Mouse (Mus musculus): ENCODE data around the gene Sema3g. TPM values are rescaled to one million over a fixed set of nuclear protein-coding genes. Genes with fewer than 3 reads are reported as not detected.

The Sema3g gene
- polyA plus RNA-seq, 1 experiment, result 38.8 TPM

DNA sequence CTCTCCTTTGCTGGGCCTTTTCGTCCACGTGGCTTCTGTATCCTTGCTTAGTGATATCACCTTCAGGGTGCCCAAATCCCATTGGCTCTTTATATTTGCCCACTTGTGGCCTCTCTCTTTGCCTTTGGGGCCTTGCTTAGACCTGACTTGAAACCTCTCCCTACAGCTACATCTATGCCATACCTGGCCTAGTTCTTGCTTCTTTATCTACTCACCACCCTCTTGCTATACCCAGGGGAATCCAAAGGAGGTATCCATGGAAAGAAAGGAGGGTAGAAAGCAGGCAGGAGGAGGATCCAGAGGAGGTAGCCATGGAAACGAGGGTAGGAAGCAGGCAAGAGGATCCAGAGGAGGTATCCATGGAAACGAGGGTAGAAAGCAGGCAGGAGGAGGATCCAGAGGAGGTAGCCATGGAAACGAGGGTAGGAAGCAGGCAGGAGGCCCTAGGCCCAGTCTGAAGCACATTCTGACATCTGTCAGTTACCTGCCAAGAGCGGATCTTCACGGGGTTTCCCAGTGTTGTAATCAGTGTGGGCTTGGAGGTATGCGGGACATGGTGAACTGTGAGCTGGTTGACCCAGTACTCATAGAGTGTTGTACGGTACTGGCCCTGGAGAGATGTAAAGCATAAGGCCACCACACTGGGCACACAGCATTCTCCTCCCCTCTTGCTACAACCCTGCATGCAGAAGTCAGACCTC lies 50.8 kb downstream of the Sema3g start:
- Histone ChIP-seq H3K27ac (ENCODE audit: insufficient read depth, low read depth, low read length) (no peak overlapping the region), H3K36me3 (ENCODE audit: control insufficient read depth, insufficient read depth, low read length) (no peaks in the 10 kb centered on the region), H3K4me1 (ENCODE audit: control insufficient read depth, insufficient read depth, low read length) (no peaks in the 10 kb centered on the region), H3K27me3 (replicated peaks; ENCODE audit: control insufficient read depth, insufficient read depth, low read length) (no peaks in the 10 kb centered on the region), H3K4me3 (ENCODE audit: insufficient read depth, low read depth, low read length) (no peak overlapping the region)
- no peak for DNase-seq
- WGBS, result 83% methylated on average over 9 of the region's 9 CpGs
- TF ChIP-seq CTCF (conservative IDR thresholded peaks at IDR 0.05; ENCODE audit: insufficient read depth, insufficient read length, low read depth, low read length) (no peak), POLR2A (IDR thresholded peaks at IDR 0.05; ENCODE audit: low read depth, low read length) (no peak)

DNA sequence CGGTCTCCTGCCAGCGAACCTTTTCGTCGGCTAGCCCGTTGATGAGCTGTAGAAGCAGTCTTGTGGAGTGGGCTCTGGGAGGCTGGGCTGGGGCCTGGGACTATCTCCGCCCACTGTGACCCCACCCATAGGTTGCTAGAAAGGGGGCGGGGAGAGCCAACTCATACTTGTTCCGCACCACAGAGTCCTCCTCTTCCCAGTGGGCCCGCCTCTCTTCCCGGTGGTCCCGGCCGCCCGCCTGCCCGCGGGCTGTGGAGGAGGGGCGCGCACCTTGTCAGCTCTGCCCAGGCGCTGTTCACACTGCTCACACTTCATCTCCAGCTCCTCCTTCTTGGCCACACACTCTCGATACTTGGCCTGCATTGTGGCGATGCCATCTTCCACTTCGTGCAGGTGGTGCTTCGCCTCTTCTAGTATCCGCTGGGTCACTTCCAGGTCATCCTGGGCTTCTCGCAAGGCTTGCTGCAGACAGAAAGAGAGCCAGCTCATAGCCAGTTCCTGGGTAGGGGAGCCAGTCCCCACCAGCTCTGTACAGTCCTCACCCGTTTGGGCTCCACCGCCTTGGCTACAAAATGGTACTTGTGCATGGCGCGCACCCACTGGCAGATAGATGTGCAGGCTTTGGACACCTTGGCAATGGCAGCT lies 51.9 kb downstream of the Sema3g start:
- no peak overlapping the region for H3K4me3 ChIP-seq (ENCODE audit: insufficient read depth, low read depth, low read length)
- peak; percentile 11 for DNase-seq
- 16% methylated on average over 28 of the region's 28 CpGs for WGBS
- no peak overlapping the region for H3K27ac ChIP-seq (ENCODE audit: insufficient read depth, low read depth, low read length)
- no peaks in the 10 kb centered on the region for H3K36me3 ChIP-seq (ENCODE audit: control insufficient read depth, insufficient read depth, low read length)
- no peaks in the 10 kb centered on the region for H3K4me1 ChIP-seq (ENCODE audit: control insufficient read depth, insufficient read depth, low read length)
- no peaks in the 10 kb centered on the region for H3K27me3 ChIP-seq (replicated peaks; ENCODE audit: control insufficient read depth, insufficient read depth, low read length)
- TF ChIP-seq POLR2A (IDR thresholded peaks at IDR 0.05; ENCODE audit: low read depth, low read length), result no peak

DNA sequence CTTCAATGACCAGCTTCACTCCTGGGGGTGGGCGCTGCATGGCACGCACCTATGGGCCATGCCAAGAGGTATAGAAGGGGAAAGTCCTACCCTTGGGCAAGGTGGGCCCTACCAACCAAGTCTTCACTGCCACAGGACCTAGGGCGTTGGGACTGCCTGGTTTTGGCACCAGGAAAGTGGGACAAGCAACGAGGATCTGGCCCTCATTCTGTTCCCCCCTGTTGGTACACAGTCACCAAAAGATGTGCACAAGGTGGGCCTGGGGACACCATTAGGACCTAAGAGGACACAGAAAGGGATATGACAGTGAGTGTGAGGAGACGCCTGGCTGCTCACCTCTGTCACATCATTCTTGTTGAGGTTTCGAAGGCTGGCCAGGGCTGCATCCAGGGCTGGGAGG lies 53.5 kb downstream of the Sema3g start:
- 96% methylated on average over 6 of the region's 6 CpGs for WGBS
- TF ChIP-seq POLR2A (IDR thresholded peaks at IDR 0.05; ENCODE audit: low read depth, low read length) (no peak), CTCF (conservative IDR thresholded peaks at IDR 0.05; ENCODE audit: insufficient read depth, insufficient read length, low read depth, low read length) (no peak)
- no peaks in the 10 kb centered on the region for H3K36me3 ChIP-seq (ENCODE audit: control insufficient read depth, insufficient read depth, low read length)
- no peak overlapping the region for H3K27ac ChIP-seq (ENCODE audit: insufficient read depth, low read depth, low read length)
- no peaks in the 10 kb centered on the region for H3K4me1 ChIP-seq (ENCODE audit: control insufficient read depth, insufficient read depth, low read length)
- no peaks in the 10 kb centered on the region for H3K27me3 ChIP-seq (replicated peaks; ENCODE audit: control insufficient read depth, insufficient read depth, low read length)
- no peak for DNase-seq
- no peak overlapping the region for H3K4me3 ChIP-seq (ENCODE audit: insufficient read depth, low read depth, low read length)

DNA sequence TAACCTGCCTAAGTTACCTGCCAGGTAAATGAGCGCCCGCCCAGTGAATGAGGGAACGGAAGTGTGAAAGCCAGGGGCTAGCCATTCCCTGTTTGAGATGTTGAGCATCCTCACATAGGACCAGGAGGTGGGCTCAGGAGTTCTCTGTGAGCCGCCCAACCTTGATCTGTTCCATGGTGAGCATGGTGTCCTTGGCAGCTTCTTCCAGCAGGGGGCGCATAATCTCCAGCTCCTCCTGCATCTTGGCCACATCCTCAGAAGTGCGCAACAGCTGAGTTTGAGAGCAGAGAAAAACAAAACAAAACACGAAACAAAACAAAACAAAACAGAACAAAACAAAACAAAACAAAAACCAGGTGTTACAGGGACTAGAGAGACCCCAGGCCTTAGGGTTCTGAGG lies 54.5 kb downstream of the Sema3g start:
- 28% methylated on average over 7 of the region's 7 CpGs for WGBS

More for the DNA sequence above, 54.5 kb downstream of the Sema3g start:
- Histone ChIP-seq H3K27ac (ENCODE audit: insufficient read depth, low read depth, low read length) (no peak overlapping the region), H3K27me3 (replicated peaks; ENCODE audit: control insufficient read depth, insufficient read depth, low read length) (no peaks in the 10 kb centered on the region), H3K4me1 (ENCODE audit: control insufficient read depth, insufficient read depth, low read length) (no peaks in the 10 kb centered on the region), H3K36me3 (ENCODE audit: control insufficient read depth, insufficient read depth, low read length) (no peaks in the 10 kb centered on the region), H3K4me3 (ENCODE audit: insufficient read depth, low read depth, low read length) (no peak overlapping the region)
- TF ChIP-seq POLR2A (IDR thresholded peaks at IDR 0.05; ENCODE audit: low read depth, low read length) (no peak), CTCF (conservative IDR thresholded peaks at IDR 0.05; ENCODE audit: insufficient read depth, insufficient read length, low read depth, low read length) (peak; percentile 94)
- peak; percentile 77 for DNase-seq

Other genes with a start within 250 kb of the Sema3g start
- 14.9 and 17.6 TPM in 2 replicates for gene Glt8d1, start 216.5 kb upstream of the Sema3g start, polyA plus RNA-seq (2012; rRNA removed)
- 194 and 262 TPM in 2 replicates for gene Spcs1, start 216.2 kb upstream of the Sema3g start, polyA plus RNA-seq (2012; rRNA removed)
- gene Pbrm1, start 198.7 kb upstream of the Sema3g start, polyA plus RNA-seq (2012; rRNA removed), result 10.3 and 11.2 TPM in 2 replicates
- 10.1 and 14.3 TPM in 2 replicates for gene Gnl3, start 198.7 kb upstream of the Sema3g start, polyA plus RNA-seq (2012; rRNA removed)
- gene Smim4, start 88.9 kb upstream of the Sema3g start, polyA plus RNA-seq (2012; rRNA removed), result 128 and 158 TPM in 2 replicates
- gene Nt5dc2, start 86.8 kb upstream of the Sema3g start, polyA plus RNA-seq (2012; rRNA removed), result 56.2 and 62.4 TPM in 2 replicates
- gene Stab1, start 49.2 kb upstream of the Sema3g start, polyA plus RNA-seq (2012; rRNA removed), result 41.5 and 46.8 TPM in 2 replicates
- gene Tnnc1, start 9.5 kb upstream of the Sema3g start, polyA plus RNA-seq (2012; rRNA removed), result 2.1 and 9.1 TPM in 2 replicates
- gene Nisch, start 914 bp upstream of the Sema3g start, polyA plus RNA-seq (2012; rRNA removed), result 244 and 277 TPM in 2 replicates
- 7.3 and 7.5 TPM in 2 replicates for gene Phf7, start 33.5 kb downstream of the Sema3g start, polyA plus RNA-seq (2012; rRNA removed)
- 58.9 and 65.9 TPM in 2 replicates for gene Bap1, start 33.6 kb downstream of the Sema3g start, polyA plus RNA-seq (2012; rRNA removed)
- gene Dnah1, start 106.0 kb downstream of the Sema3g start, polyA plus RNA-seq (2012; rRNA removed), result 0.35 and 0.41 TPM in 2 replicates
- gene Capn7, start 118.8 kb downstream of the Sema3g start, polyA plus RNA-seq (2012; rRNA removed), result 13.6 and 16.2 TPM in 2 replicates
- 33.4 and 43.4 TPM in 2 replicates for gene Sh3bp5, start 218.2 kb downstream of the Sema3g start, polyA plus RNA-seq (2012; rRNA removed)